Mouse (Mus musculus): ENCODE measurements at regions not wholly inside any gene's neighbourhood (a gene's known extent, or its start where the extent isn't known, plus 50 kb on each side); places are given as distances from the start of the nearest gene placed in this dataset.

GRCm38 (mm10) chr8:89655369-89655768, 611.4 kb upstream of the Sall1 start:
- DNase-seq (ENCODE audit: low read depth, low spot score) = no peak

GRCm38 (mm10) chr8:89649207-89649890, 605.4 kb upstream of the Sall1 start:
- DNase-seq (ENCODE audit: low read depth, low spot score) = no peak

GRCm38 (mm10) chr8:89646946-89647345, 603.0 kb upstream of the Sall1 start:
- no peak for DNase-seq (ENCODE audit: low read depth, low spot score)

GRCm38 (mm10) chr8:89641339-89641738, 597.4 kb upstream of the Sall1 start:
- DNase-seq (ENCODE audit: low read depth, low spot score) = no peak

GRCm38 (mm10) chr8:89634864-89635263, 590.9 kb upstream of the Sall1 start:
- no peak for DNase-seq (ENCODE audit: low read depth, low spot score)

GRCm38 (mm10) chr8:89632304-89632703, 588.3 kb upstream of the Sall1 start:
- no peak for DNase-seq (ENCODE audit: low read depth, low spot score)

GRCm38 (mm10) chr8:89630540-89630939, 586.6 kb upstream of the Sall1 start:
- no peak for DNase-seq (ENCODE audit: low read depth, low spot score)

- no peak for DNase-seq (ENCODE audit: low read depth, low spot score)
Measured at GRCm38 (mm10) chr8:89618089-89618488, 574.1 kb upstream of the Sall1 start.

GRCm38 (mm10) chr8:89615863-89616558, 572.0 kb upstream of the Sall1 start:
- no peak for DNase-seq (ENCODE audit: low read depth, low spot score)

GRCm38 (mm10) chr8:89609074-89609473, 565.1 kb upstream of the Sall1 start:
- DNase-seq (ENCODE audit: low read depth, low spot score) = no peak

GRCm38 (mm10) chr8:89605905-89606468, 562.0 kb upstream of the Sall1 start:
- no peak for DNase-seq (ENCODE audit: low read depth, low spot score)

- no peak for DNase-seq (ENCODE audit: low read depth, low spot score)
Measured at GRCm38 (mm10) chr8:89604461-89604860, 560.5 kb upstream of the Sall1 start.

GRCm38 (mm10) chr8:89596380-89596779, 552.4 kb upstream of the Sall1 start:
- no peak for DNase-seq (ENCODE audit: low read depth, low spot score)

- DNase-seq (ENCODE audit: low read depth, low spot score) = no peak
Measured at GRCm38 (mm10) chr8:89583091-89583490, 539.1 kb upstream of the Sall1 start.

GRCm38 (mm10) chr8:89582566-89582965, 538.6 kb upstream of the Sall1 start:
- DNase-seq (ENCODE audit: low read depth, low spot score) = no peak

- no peak for DNase-seq (ENCODE audit: low read depth, low spot score)
Measured at GRCm38 (mm10) chr8:89571816-89572215, 527.9 kb upstream of the Sall1 start.

- DNase-seq (ENCODE audit: low read depth, low spot score) = no peak
Measured at GRCm38 (mm10) chr8:89570639-89571325, 526.8 kb upstream of the Sall1 start.

- DNase-seq (ENCODE audit: low read depth, low spot score) = no peak
Measured at GRCm38 (mm10) chr8:89569406-89569805, 525.4 kb upstream of the Sall1 start.

GRCm38 (mm10) chr8:89568641-89569040, 524.7 kb upstream of the Sall1 start:
- no peak for DNase-seq (ENCODE audit: low read depth, low spot score)

GRCm38 (mm10) chr8:89566986-89567385, 523.0 kb upstream of the Sall1 start:
- no peak for DNase-seq (ENCODE audit: low read depth, low spot score)

GRCm38 (mm10) chr8:89566461-89566860, 522.5 kb upstream of the Sall1 start:
- no peak for DNase-seq (ENCODE audit: low read depth, low spot score)

- DNase-seq (ENCODE audit: low read depth, low spot score) = no peak
Measured at GRCm38 (mm10) chr8:89565147-89565826, 521.3 kb upstream of the Sall1 start.
